Mouse (Mus musculus) brain, embryonic 14.5 days (tissue): ENCODE data around the gene Zmynd8.

Source experiments
- CTCF ChIP-seq: fragments of 200-500 bp; IDR thresholded peaks from 2 replicates; pipeline ENCODE4 v1.5.1; 2012; ENCODE audit warnings: inconsistent platforms, mild to moderate bottlenecking, moderate library complexity, borderline replicate concordance; ENCODE audit not compliant: insufficient read depth, insufficient read length; ENCODE audit errors: extremely low read depth
- POLR2A ChIP-seq: fragments of 200-500 bp; IDR thresholded peaks from 2 replicates; pipeline ENCODE4 v1.6.1; 2012; ENCODE audit warnings: mild to moderate bottlenecking, inconsistent platforms, borderline replicate concordance; ENCODE audit not compliant: poor library complexity, insufficient read depth, insufficient read length, severe bottlenecking; ENCODE audit errors: extremely low read depth

GRCm38 (mm10) chr2:165898202-165899194, at the start of gene Zmynd8:
- TF ChIP-seq CTCF (no peak), POLR2A (no peak)
